Mouse (Mus musculus) CH12.LX (cell line): Measurements from ENCODE around the gene C77080.

Experiments used
- CHD2 ChIP-seq: IDR thresholded peaks from 2 replicates; pipeline ENCODE4 v1.6.1; 2011; ENCODE audit warnings: low read length, improper control_type of control experiment
- UBTF ChIP-seq: IDR thresholded peaks from 2 replicates; pipeline ENCODE4 v1.6.1; 2012; ENCODE audit warnings: low read depth, mild to moderate bottlenecking, inconsistent platforms, low read length, improper control_type of control experiment, moderate library complexity
- USF1 ChIP-seq: IDR thresholded peaks from 2 replicates; pipeline ENCODE4 v1.6.1; 2014; ENCODE audit warnings: low read depth, mild to moderate bottlenecking, inconsistent platforms, low read length, improper control_type of control experiment

GRCm38 (mm10) chr4:129284685-129285084, 23.5 kb upstream of the C77080 start:
- TF ChIP-seq USF1 (no peak), UBTF (no peak), CHD2 (no peak)
